Mouse (Mus musculus) T-helper 2 cell (primary cell): ENCODE results near the gene B4galnt2.
"Not testable (repeated sequence)": the region's sequence is repeated elsewhere in the genome, so short reads cannot be mapped to it uniquely, and the experiment has no call there.

Experiments used
- in situ Hi-C: fragments of 300-600 bp; cut with MboI, MseI; formaldehyde crosslinking; loops from one replicate; pipeline ENCODE4 v1.15.1; 2025; ENCODE audit warnings: high pct_unique_total_duplicates

The B4galnt2 gene

GRCm38 (mm10) chr11:95914571-95914991, at the start of gene B4galnt2:
TSS of gene B4galnt2 (minus strand) at chr11:95914891.
- in situ Hi-C loops, result no loop called here

- in situ Hi-C loops, result no loop called here
Observed at GRCm38 (mm10) chr11:95963304-95963703, 48.6 kb upstream of the B4galnt2 start.

- in situ Hi-C loops, result no loop called here
Observed at GRCm38 (mm10) chr11:95959152-95959551, 44.5 kb upstream of the B4galnt2 start.

GRCm38 (mm10) chr11:95958251-95958650, 43.6 kb upstream of the B4galnt2 start:
- in situ Hi-C loops, result no loop called here

- in situ Hi-C loops, result no loop called here
Observed at GRCm38 (mm10) chr11:95957407-95957806, 42.7 kb upstream of the B4galnt2 start.

GRCm38 (mm10) chr11:95953313-95953712, 38.6 kb upstream of the B4galnt2 start:
- in situ Hi-C loops, result no loop called here

GRCm38 (mm10) chr11:95945838-95946472, 31.3 kb upstream of the B4galnt2 start:
- in situ Hi-C loops, result loop anchor here (25.0 kb wide), 1 partner anchor 641 kb away; no protein-coding TSS in a partner anchor

GRCm38 (mm10) chr11:95939828-95940507, 25.3 kb upstream of the B4galnt2 start:
- in situ Hi-C loops, result loop anchor here (25.0 kb wide), 1 partner anchor 647 kb away; no protein-coding TSS in a partner anchor

GRCm38 (mm10) chr11:95936409-95936808, 21.7 kb upstream of the B4galnt2 start:
- in situ Hi-C loops, result loop anchor here (25.0 kb wide), 1 partner anchor 651 kb away; no protein-coding TSS in a partner anchor

- in situ Hi-C loops, result loop anchor here (25.0 kb wide), 1 partner anchor 655 kb away; no protein-coding TSS in a partner anchor
Observed at GRCm38 (mm10) chr11:95932168-95932567, 17.5 kb upstream of the B4galnt2 start.

GRCm38 (mm10) chr11:95926398-95926797, 11.7 kb upstream of the B4galnt2 start:
- in situ Hi-C loops, result loop anchor here (25.0 kb wide), 1 partner anchor 661 kb away; no protein-coding TSS in a partner anchor

- in situ Hi-C loops, result loop anchor here (25.0 kb wide), 1 partner anchor 661 kb away; no protein-coding TSS in a partner anchor
Observed at GRCm38 (mm10) chr11:95925976-95926375, 11.3 kb upstream of the B4galnt2 start.

- in situ Hi-C loops, result no loop called here
Observed at GRCm38 (mm10) chr11:95924215-95924614, 9.5 kb upstream of the B4galnt2 start.

- in situ Hi-C loops, result not testable (repeated sequence)
Observed at GRCm38 (mm10) chr11:95923477-95923876, 8.8 kb upstream of the B4galnt2 start.

GRCm38 (mm10) chr11:95921991-95922621, 7.4 kb upstream of the B4galnt2 start:
- in situ Hi-C loops, result no loop called here

GRCm38 (mm10) chr11:95916426-95916825, 1.7 kb upstream of the B4galnt2 start:
- in situ Hi-C loops, result no loop called here

- in situ Hi-C loops, result no loop called here
Observed at GRCm38 (mm10) chr11:95915006-95915710, 467 bp upstream of the B4galnt2 start.

- in situ Hi-C loops, result no loop called here
Observed at GRCm38 (mm10) chr11:95913959-95914566, 628 bp downstream of the B4galnt2 start.

GRCm38 (mm10) chr11:95911579-95911978, 3.1 kb downstream of the B4galnt2 start:
- in situ Hi-C loops, result no loop called here

GRCm38 (mm10) chr11:95907805-95908524, 6.7 kb downstream of the B4galnt2 start:
- in situ Hi-C loops, result no loop called here

- in situ Hi-C loops, result no loop called here
Observed at GRCm38 (mm10) chr11:95904290-95904689, 10.4 kb downstream of the B4galnt2 start.
